Mouse (Mus musculus): Measurements from ENCODE around the gene Oma1.

DNA sequence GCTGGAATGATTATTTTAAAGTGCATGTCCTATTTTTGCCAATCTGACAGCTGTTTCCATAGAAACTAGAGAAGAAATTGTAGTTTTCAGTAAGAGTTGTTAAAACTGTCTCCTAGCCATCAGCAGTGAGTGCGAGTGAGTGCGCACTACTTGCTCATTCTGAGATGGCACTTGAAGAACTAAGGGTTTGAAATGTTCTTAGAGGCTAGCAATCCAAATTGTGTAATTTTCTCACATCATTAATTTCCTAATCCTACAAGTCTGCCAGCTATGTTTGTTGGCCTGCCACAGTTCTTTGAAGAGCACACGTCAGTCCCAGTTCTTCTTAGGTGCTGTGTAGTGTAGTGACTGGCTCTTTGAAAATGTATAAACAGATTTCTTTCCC is 906 bp downstream of the Oma1 start:
- TF ChIP-seq CTCF (IDR thresholded peaks at IDR 0.05; ENCODE audit: borderline replicate concordance, insufficient read depth, low read length), result no peak
- TF ChIP-seq POLR2A (IDR thresholded peaks at IDR 0.05; ENCODE audit: low read depth, low read length), result no peak

Data from embryonic fibroblast, embryonic 13.5 days (primary cell).